Mouse (Mus musculus) thymus, adult 2 months (tissue): ENCODE data around the gene Sp3. TPM values are rescaled to one million over a fixed set of nuclear protein-coding genes. Genes with fewer than 3 reads are reported as not detected.
"Not testable (repeated sequence)": the region's sequence is repeated elsewhere in the genome, so short reads cannot be mapped to it uniquely, and the experiment has no call there.

Source experiments
- DNase-seq: peaks from one replicate; pipeline ENCODE4 v3.0.0; 2021
- H3K27ac ChIP-seq: fragments of 200-500 bp; 2 replicates; pipeline ENCODE4 v1.5.1; 2012; ENCODE audit warnings: low read length, control low read depth; ENCODE audit not compliant: control insufficient read depth, insufficient read depth
- H3K27me3 ChIP-seq: fragments of 200-500 bp; 2 replicates; pipeline ENCODE4 v1.6.1; 2012; ENCODE audit warnings: mild to moderate bottlenecking, low read length, moderate library complexity, mixed read lengths; ENCODE audit not compliant: control insufficient read depth, insufficient read depth
- H3K36me3 ChIP-seq: fragments of 200-500 bp; 2 replicates; pipeline ENCODE4 v1.6.1; 2012; ENCODE audit warnings: mild to moderate bottlenecking, low read length, moderate library complexity; ENCODE audit not compliant: control insufficient read depth, insufficient read depth
- H3K4me1 ChIP-seq: fragments of 200-500 bp; replicated peaks from 2 replicates; pipeline ENCODE4 v1.6.1; 2012; ENCODE audit warnings: low read length; ENCODE audit not compliant: control insufficient read depth, insufficient read depth
- H3K4me3 ChIP-seq: fragments of 200-500 bp; 2 replicates; pipeline ENCODE4 v1.5.1; 2012; ENCODE audit warnings: mild to moderate bottlenecking, low read length, control low read depth, moderate library complexity; ENCODE audit not compliant: control insufficient read depth, insufficient read depth
- CTCF ChIP-seq: fragments of 200-500 bp; IDR thresholded peaks from 2 replicates; pipeline ENCODE4 v1.5.1; 2012; ENCODE audit warnings: mild to moderate bottlenecking, control low read depth, low read length, moderate library complexity, borderline replicate concordance; ENCODE audit not compliant: control insufficient read depth, poor library complexity, insufficient read depth; ENCODE audit errors: extremely low read depth
- POLR2A ChIP-seq: fragments of 200-500 bp; IDR thresholded peaks from 2 replicates; pipeline ENCODE4 v1.6.1; 2012; ENCODE audit warnings: mild to moderate bottlenecking, low read length, control low read depth, moderate library complexity; ENCODE audit not compliant: control insufficient read depth, poor library complexity, insufficient read depth; ENCODE audit errors: extremely low read depth
- WGBS: fragments of 180-500 bp; shearing (Covaris S2); methylation state at CpG from one replicate; pipeline ENCODE4 v1.1.7; 2018; 5-methylcytosine and 5-hydroxymethylcytosine counted together
- polyA plus RNA-seq: library from polyadenylated mRNA; depleted of rRNA; stranded (reverse); fragments of >200 nt; gene quantifications from 2 replicates; pipeline ENCODE4 v1.2.3, GENCODE M21; 2012

Gene Sp3
- polyA plus RNA-seq, 1 experiment, result 39.4 TPM

DNA sequence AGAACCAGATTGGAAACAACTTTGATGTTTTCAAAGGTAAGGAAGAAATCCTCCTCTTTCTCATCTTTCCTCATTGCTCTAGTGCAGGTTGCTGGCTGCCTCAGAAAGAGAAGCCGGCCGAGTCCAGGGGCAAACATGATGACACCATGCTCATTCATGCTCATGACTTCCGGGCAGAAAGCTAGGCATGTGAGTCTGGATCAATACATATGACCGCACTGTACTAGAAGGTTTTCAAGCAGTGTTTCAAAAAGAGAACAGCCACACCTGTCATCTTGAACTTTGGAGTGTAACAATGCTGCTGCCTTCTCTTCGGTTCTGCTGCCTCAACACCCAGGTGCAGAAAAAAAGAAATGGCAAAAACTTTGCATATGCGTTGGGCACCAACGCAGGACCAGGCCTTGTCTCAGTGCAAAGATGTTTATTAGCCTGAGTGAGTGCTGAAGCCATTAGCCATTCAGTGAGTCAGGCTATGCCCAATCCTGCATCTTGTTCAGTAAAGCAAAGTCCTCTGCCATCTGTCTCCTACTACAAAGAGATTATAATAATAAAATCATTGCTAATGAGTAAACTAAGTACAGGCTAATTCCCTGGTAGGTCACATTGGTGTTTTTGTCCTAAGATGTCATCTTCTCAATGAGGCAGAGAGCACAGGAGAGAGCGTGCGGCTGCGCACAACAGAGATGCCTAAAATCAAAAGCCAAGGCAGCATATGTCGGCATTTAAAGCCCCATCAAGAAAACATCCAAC lies 67.4 kb downstream of the Sp3 start:
- H3K36me3 ChIP-seq, result no peaks in the 10 kb centered on the region
- H3K4me1 ChIP-seq, result no peaks in the 10 kb centered on the region
- WGBS, result 97% methylated on average over 11 of the region's 11 CpGs
- no peak for DNase-seq
- no peaks in the 10 kb centered on the region for H3K27me3 ChIP-seq
- no peak for TF ChIP-seq CTCF
- TF ChIP-seq POLR2A, result no peak
- H3K4me3 ChIP-seq, result no peak overlapping the region
- H3K27ac ChIP-seq, result no peak overlapping the region

DNA sequence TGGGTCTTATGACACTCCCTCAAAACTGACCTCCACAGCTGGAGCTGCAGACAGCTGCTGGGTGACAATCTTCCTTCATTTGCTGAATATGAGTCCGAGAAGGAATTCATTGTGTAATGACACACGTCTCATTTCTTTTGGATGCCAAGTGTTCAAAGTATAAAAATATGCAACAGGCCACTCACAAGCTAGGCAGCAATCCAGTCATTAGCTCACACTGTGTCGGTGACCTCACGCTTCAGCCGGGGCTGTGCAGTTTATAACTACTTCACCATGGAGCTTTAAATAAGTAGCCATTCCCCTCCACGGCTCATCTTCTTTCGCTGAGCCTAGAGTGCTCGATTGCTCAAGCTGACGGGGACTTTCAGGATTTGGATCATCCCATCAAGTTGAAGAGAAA lies 68.7 kb downstream of the Sp3 start:
- 94% methylated on average over 9 of the region's 9 CpGs for WGBS
- Histone ChIP-seq H3K4me3 (no peak overlapping the region), H3K4me1 (no peaks in the 10 kb centered on the region), H3K36me3 (no peaks in the 10 kb centered on the region), H3K27me3 (no peaks in the 10 kb centered on the region), H3K27ac (no peak overlapping the region)
- no peak for DNase-seq
- TF ChIP-seq CTCF (no peak), POLR2A (no peak)

DNA sequence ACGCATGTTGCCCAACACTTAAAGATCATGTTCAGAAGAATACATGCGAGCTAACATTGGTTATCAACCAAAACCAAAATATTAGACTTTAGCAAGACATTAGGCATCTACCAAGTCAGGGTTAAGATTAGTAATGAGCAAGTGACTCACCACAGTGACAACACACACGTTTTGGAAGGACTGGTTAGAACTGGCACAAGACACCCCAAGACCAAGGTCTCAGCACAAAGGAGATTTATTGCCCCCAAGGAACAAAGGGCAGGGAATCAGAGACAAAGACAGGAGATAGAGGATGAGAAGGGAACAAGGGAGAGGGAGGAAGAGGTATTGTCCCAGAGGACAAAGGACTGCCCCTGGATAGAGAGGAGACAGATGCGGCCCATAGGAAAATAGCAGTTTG lies 71.2 kb downstream of the Sp3 start:
- TF ChIP-seq CTCF (no peak), POLR2A (no peak)
- 80% methylated on average over 4 of the region's 4 CpGs for WGBS
- Histone ChIP-seq H3K27ac (no peak overlapping the region), H3K36me3 (no peaks in the 10 kb centered on the region), H3K4me1 (no peaks in the 10 kb centered on the region), H3K4me3 (no peak overlapping the region), H3K27me3 (no peaks in the 10 kb centered on the region)
- no peak for DNase-seq

DNA sequence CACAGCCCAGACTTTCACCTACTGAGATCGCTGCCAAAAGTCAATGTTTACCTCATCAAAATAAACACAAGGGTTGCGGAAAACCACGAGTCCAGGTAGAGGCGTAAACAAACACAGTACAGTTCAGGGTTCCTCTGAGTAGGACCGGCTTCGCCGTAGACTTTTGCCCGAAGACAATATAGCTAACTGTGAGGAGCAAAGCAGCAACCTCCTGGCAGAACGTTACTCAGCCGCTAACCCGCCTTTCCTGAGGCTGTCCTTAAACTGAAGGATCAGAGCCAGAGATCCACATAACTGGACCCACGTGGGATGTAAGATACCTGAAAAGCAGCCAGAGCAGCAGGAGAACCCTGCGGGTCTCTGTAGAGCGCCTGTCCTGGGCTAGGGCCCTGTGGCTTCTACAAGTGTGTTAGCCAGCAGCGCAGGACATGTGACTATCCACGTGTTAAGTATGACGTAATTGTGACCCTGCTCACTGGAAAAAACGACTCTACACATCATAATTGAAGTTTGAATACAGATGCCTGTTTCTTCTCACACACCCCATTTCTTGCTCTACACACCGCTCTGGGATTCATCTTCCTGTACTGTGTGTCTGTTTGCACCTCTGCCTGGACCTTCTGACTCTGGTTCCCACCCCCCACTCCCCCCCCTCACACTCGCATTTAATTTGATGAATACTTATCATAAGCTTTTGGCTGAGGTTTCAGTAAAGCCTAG lies 71.9 kb downstream of the Sp3 start:
- Histone ChIP-seq H3K27me3 (no peaks in the 10 kb centered on the region), H3K4me1 (no peaks in the 10 kb centered on the region), H3K27ac (no peak overlapping the region), H3K4me3 (no peak overlapping the region), H3K36me3 (no peaks in the 10 kb centered on the region)
- 87% methylated on average over 20 of the region's 20 CpGs for WGBS
- no peak for DNase-seq
- TF ChIP-seq CTCF (no peak), POLR2A (no peak)

DNA sequence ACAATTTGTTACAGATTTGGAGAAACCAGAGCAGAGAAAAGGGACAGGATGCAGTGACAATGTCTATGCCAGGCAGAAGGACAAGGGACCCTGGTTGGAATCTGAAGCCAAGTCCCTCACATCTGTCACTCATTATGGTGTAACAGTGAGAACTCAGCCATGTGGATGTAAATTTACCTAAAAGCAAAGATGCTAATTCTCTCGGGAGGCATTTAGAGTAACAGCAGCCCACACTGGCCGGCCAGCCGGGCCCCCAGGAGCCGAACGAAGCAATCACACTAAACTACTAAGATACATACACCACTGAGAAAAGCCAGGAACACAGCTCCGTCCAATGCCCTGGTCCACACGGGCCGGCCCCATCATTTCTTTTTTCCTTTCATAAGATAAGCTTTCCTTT lies 73.5 kb downstream of the Sp3 start:
- no peak for DNase-seq
- Histone ChIP-seq H3K4me3 (no peak overlapping the region), H3K36me3 (no peaks in the 10 kb centered on the region), H3K27me3 (no peaks in the 10 kb centered on the region), H3K4me1 (no peaks in the 10 kb centered on the region), H3K27ac (no peak overlapping the region)
- WGBS, result 93% methylated on average over 8 of the region's 8 CpGs
- TF ChIP-seq CTCF (no peak), POLR2A (no peak)

DNA sequence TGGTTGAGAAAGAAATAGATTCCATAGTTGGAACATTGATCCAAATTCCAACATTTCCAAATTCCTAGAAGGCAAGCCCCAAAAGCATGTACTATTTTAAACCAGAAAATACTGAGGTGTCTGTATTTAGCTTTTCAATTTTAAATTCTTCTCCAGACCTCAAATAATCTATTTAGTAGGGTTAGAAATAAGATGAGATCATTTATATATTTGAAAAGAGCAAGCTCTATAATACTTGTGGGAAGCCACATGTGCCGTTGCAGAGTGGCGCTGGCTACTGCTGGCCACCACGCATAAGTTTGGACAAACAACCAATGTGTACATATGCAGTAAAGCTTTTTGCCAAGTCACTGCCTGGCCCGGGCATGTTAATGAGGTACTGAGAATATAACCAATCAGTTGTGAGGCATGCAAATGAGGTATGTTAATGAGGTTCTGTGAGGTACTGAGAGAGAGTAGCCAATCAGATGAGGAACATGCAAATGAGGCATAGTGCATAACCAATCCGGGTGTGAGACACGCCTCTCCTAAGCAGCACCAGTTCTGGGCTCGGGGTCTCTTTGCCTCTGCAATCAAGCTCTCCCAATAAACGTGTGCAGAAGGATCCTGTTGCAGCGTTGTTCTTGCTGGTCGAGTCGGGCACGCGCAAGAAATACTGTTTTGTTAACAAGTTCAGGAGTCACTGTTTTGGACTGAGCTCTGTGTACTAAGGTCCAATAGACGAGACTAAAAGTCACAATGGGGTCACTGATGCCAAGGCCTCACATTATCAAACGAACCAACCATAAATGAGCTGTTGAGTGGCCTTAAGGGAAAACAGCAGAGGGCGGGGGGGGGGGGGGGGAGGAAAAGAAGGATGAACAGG lies 77.2 kb downstream of the Sp3 start:
- WGBS, result 95% methylated on average over 16 of the region's 16 CpGs

More for the DNA sequence above, 77.2 kb downstream of the Sp3 start:
- H3K4me1 ChIP-seq, DNase-seq, H3K36me3 ChIP-seq, H3K4me3 ChIP-seq, H3K27me3 ChIP-seq, H3K27ac ChIP-seq: not testable (repeated sequence)
